In the genomic region with DNA sequence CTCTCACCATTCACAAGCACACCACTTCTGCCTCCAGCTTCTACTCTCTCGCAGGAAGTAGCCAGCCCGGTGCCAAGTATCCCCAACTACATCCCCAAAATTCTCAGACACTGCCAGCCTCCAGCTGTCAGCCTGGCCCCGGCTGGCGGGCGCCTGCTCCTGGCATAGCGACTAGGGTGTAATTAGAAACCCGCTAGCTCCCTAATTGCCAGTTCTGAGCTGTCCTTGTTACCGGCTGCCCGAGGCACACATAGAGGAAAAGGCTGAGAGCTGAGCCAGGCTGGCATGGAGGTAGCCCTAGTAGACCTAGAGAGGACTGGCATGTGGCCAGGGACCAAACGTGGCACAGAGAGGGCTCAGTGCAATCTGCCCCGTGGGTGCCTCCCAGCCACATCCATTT, we compare ENCODE assay signal across 9 mouse cellular contexts. TPM values are rescaled to one million over a fixed set of nuclear protein-coding genes. Genes with fewer than 3 reads are reported as not detected.
A peak's percentile ranks its signal among the peaks of the same experiment; 100 is the strongest.
DNase-seq lines count a peak whose midpoint lies in the region; ATAC-seq and TF ChIP-seq lines count a peak whose summit lies in the region.
"Had no signal": no experiment of that assay in that cellular context is flagged by ENCODE, and none has a peak within 500 bp of the region (broad histone marks: within the 10 kb centered on the region; RNA-seq: fewer than 3 reads in every experiment).

No protein-coding gene starts in this region.

- H3K4me2 ChIP-seq in hindbrain, embryonic 15.5 days = no peak overlapping the region
- H3K4me2 ChIP-seq in hindbrain, embryonic 11.5 days (replicated peaks; ENCODE audit: low read depth, low read length) = no peak overlapping the region
- peak overlapping the region; percentile 59 for H3K4me2 ChIP-seq in myocyte (ENCODE audit: low read depth)

- no peak for DNase-seq in hindbrain, embryonic 11.5 days (ENCODE audit: low spot score)
- peak; percentile 72 for DNase-seq in cerebellum, adult 9-10 months
- peak; percentile 87 for DNase-seq in gastrocnemius, postnatal 25 days
- DNase-seq in urinary bladder, postnatal 4 days (ENCODE audit: low spot score in 2 of 2) = no peak
- no peak for DNase-seq in ovary, adult 18-20 months (ENCODE audit: low spot score)

- no peaks in the 10 kb centered on the region for H3K79me2 ChIP-seq in myocyte (ENCODE audit: control insufficient read depth, insufficient read depth)

- H3ac ChIP-seq in myocyte (ENCODE audit: control insufficient read depth, insufficient read length) = no peak overlapping the region

- 0 out of 2 replicates have a peak, but pooled peaks cover 4% of the 10 kb centered on the region for H3K4me1 ChIP-seq in hindbrain, embryonic 15.5 days (replicated peaks)
- H3K4me1 ChIP-seq in hindbrain, embryonic 11.5 days (replicated peaks; ENCODE audit: control insufficient read depth, insufficient read depth, low read length) = no peaks in the 10 kb centered on the region

- ATAC-seq in hindbrain, embryonic 15.5 days (ENCODE audit: low FRiP score, low read depth) = peak; percentile 75
- no peak for ATAC-seq in hindbrain, embryonic 11.5 days (ENCODE audit: low FRiP score)
- ATAC-seq in megakaryocyte progenitor cell, adult 5-6 weeks (replicated peaks; ENCODE audit: poor library complexity) = no peak

- no peak overlapping the region for H3K9ac ChIP-seq in hindbrain, embryonic 15.5 days
- H3K9ac ChIP-seq in hindbrain, embryonic 11.5 days (ENCODE audit: low read depth, low read length) = no peak overlapping the region

- H3K27me3 ChIP-seq in hindbrain, embryonic 15.5 days = no peaks in the 10 kb centered on the region
- H3K27me3 ChIP-seq in hindbrain, embryonic 11.5 days (ENCODE audit: control insufficient read depth, insufficient read depth, low read length) = no peaks in the 10 kb centered on the region
- H3K27me3 ChIP-seq in myocyte (ENCODE audit: control insufficient read depth, insufficient read depth, insufficient read length) = no peaks in the 10 kb centered on the region

- H3K9me3 ChIP-seq in hindbrain, embryonic 15.5 days = no peaks in the 10 kb centered on the region
- no peaks in the 10 kb centered on the region for H3K9me3 ChIP-seq in hindbrain, embryonic 11.5 days (ENCODE audit: control insufficient read depth, low read length)

- no peak for TF ChIP-seq POLR2A in myocyte (IDR thresholded peaks at IDR 0.05; ENCODE audit: insufficient read length, low read depth)

- no peak overlapping the region for H3K4me3 ChIP-seq in hindbrain, embryonic 15.5 days
- no peak overlapping the region for H3K4me3 ChIP-seq in hindbrain, embryonic 11.5 days (ENCODE audit: low read depth, low read length)
- H3K4me3 ChIP-seq in myocyte = no peak overlapping the region

- 60% methylated on average over 11 of the region's 11 CpGs for WGBS in hindbrain, embryonic 15.5 days
- WGBS in hindbrain, embryonic 11.5 days = 84% methylated on average over 11 of the region's 11 CpGs

- H3K36me3 ChIP-seq in hindbrain, embryonic 15.5 days = no peaks in the 10 kb centered on the region
- H3K36me3 ChIP-seq in hindbrain, embryonic 11.5 days (ENCODE audit: control insufficient read depth, insufficient read depth, low read length) = no peaks in the 10 kb centered on the region
- H3K36me3 ChIP-seq in myocyte (ENCODE audit: control insufficient read depth, insufficient read depth) = no peaks in the 10 kb centered on the region

- no peak overlapping the region for H3K27ac ChIP-seq in hindbrain, embryonic 15.5 days (replicated peaks)
- H3K27ac ChIP-seq in hindbrain, embryonic 11.5 days (ENCODE audit: low read depth, low read length) = no peak overlapping the region

TF ChIP-seq in myocyte, 11 proteins besides CTCF, POLR2A, EP300 and RAD21:
- TF ChIP-seq TCF12 (IDR thresholded peaks at IDR 0.05; ENCODE audit: insufficient read depth, poor library complexity, severe bottlenecking) (no peak), USF1 (IDR thresholded peaks at IDR 0.05; ENCODE audit: low read depth) (no peak), TCF3 (IDR thresholded peaks at IDR 0.05; ENCODE audit: insufficient read length, low read depth) (no peak), SRF (IDR thresholded peaks at IDR 0.05; ENCODE audit: control insufficient read depth, insufficient read length, low read depth) (no peak), POLR2AphosphoS2 (IDR thresholded peaks at IDR 0.05; ENCODE audit: insufficient read length, low read depth) (no peak), REST (IDR thresholded peaks at IDR 0.05; ENCODE audit: insufficient read depth, insufficient read length) (no peak), E2F4 (IDR thresholded peaks at IDR 0.05; ENCODE audit: insufficient read depth) (no peak), MAX (IDR thresholded peaks at IDR 0.05; ENCODE audit: low read depth) (no peak), CEBPB (IDR thresholded peaks at IDR 0.05; ENCODE audit: insufficient read depth, poor library complexity, severe bottlenecking) (no peak), MYOG (IDR thresholded peaks at IDR 0.05; ENCODE audit: control insufficient read depth in 1 of 3, insufficient read depth in 1 of 3, insufficient read length in 2 of 3, low read depth in 2 of 3) (peak in 2 of 3 experiments; percentile 50 to 60), MYOD1 (IDR thresholded peaks at IDR 0.05; ENCODE audit: control insufficient read depth in 1 of 3, insufficient read length in 2 of 3, low read depth in 2 of 3) (peak in 2 of 3 experiments; percentile 10 to 53)

RNA-seq across cellular contexts. Expression of a gene that starts 8.1 kb away (rescaled TPM):
- 0.26 TPM in 1 of 2 replicates, not detected in the other for polyA plus RNA-seq in hindbrain, embryonic 15.5 days (2015; fragmentation: Nextera tagmentation; extraction: Ambion mirVana)
- polyA plus RNA-seq in hindbrain, embryonic 11.5 days (2014; fragmentation: Nextera tagmentation; extraction: Ambion mirVana) = 0.36 TPM in 1 of 2 replicates, not detected in the other
- not detected for total RNA-seq in gastrocnemius, postnatal 25 days (2021)
- polyA plus RNA-seq in myocyte (2012; fragmentation: generic; extraction: Trizol) = 0.06 TPM
- 0.20 TPM in 1 of 2 replicates, not detected in the other for total RNA-seq in megakaryocyte progenitor cell, adult 5-6 weeks (2015)
- not detected in 2 replicates for total RNA-seq in megakaryocyte progenitor cell, adult 5-6 weeks (2017)

RNA-seq across cellular contexts. Expression of a gene that starts 8.8 kb away (rescaled TPM):
- 42.6 and 44.6 TPM in 2 replicates for polyA plus RNA-seq in hindbrain, embryonic 15.5 days (2015; fragmentation: Nextera tagmentation; extraction: Ambion mirVana)
- polyA plus RNA-seq in hindbrain, embryonic 11.5 days (2014; fragmentation: Nextera tagmentation; extraction: Ambion mirVana) = 90.5 and 91.3 TPM in 2 replicates
- total RNA-seq in gastrocnemius, postnatal 25 days (2021) = 10 to 100 TPM; 98.5 to 98.7 TPM
- polyA plus RNA-seq in myocyte (2012; fragmentation: generic; extraction: Trizol) = 911 TPM
- 99.9 and 117 TPM in 2 replicates for total RNA-seq in megakaryocyte progenitor cell, adult 5-6 weeks (2015)
- 70.7 and 92.3 TPM in 2 replicates for total RNA-seq in megakaryocyte progenitor cell, adult 5-6 weeks (2017)
- total RNA-seq: neutrophil, adult 5-6 weeks had no signal

RNA-seq across cellular contexts. Expression of a gene that starts 23.2 kb away (rescaled TPM):
- 7.6 and 7.9 TPM in 2 replicates for polyA plus RNA-seq in hindbrain, embryonic 15.5 days (2015; fragmentation: Nextera tagmentation; extraction: Ambion mirVana)
- 3.1 and 4.1 TPM in 2 replicates for polyA plus RNA-seq in hindbrain, embryonic 11.5 days (2014; fragmentation: Nextera tagmentation; extraction: Ambion mirVana)
- total RNA-seq in gastrocnemius, postnatal 25 days (2021) = 1 to 10 TPM; 4.7 to 5.7 TPM
- 17.3 TPM for polyA plus RNA-seq in myocyte (2012; fragmentation: generic; extraction: Trizol)
- 7.1 and 8.0 TPM in 2 replicates for total RNA-seq in megakaryocyte progenitor cell, adult 5-6 weeks (2015)
- total RNA-seq in megakaryocyte progenitor cell, adult 5-6 weeks (2017) = 5.7 and 8.0 TPM in 2 replicates

RNA-seq across cellular contexts. Expression of a gene that starts 30.2 kb away (rescaled TPM):
- 2.8 and 3.1 TPM in 2 replicates for polyA plus RNA-seq in hindbrain, embryonic 15.5 days (2015; fragmentation: Nextera tagmentation; extraction: Ambion mirVana)
- 9.1 and 9.9 TPM in 2 replicates for polyA plus RNA-seq in hindbrain, embryonic 11.5 days (2014; fragmentation: Nextera tagmentation; extraction: Ambion mirVana)
- 1 to 10 TPM; 3.9 to 6.9 TPM for total RNA-seq in gastrocnemius, postnatal 25 days (2021)
- 2.9 TPM for polyA plus RNA-seq in myocyte (2012; fragmentation: generic; extraction: Trizol)
- 16.3 and 16.5 TPM in 2 replicates for total RNA-seq in megakaryocyte progenitor cell, adult 5-6 weeks (2015)
- 17.9 and 28.3 TPM in 2 replicates for total RNA-seq in megakaryocyte progenitor cell, adult 5-6 weeks (2017)

RNA-seq across cellular contexts. Expression of a gene that starts 55.3 kb away (rescaled TPM):
- polyA plus RNA-seq in hindbrain, embryonic 15.5 days (2015; fragmentation: Nextera tagmentation; extraction: Ambion mirVana) = 51.2 and 54.6 TPM in 2 replicates
- 86.6 and 89.6 TPM in 2 replicates for polyA plus RNA-seq in hindbrain, embryonic 11.5 days (2014; fragmentation: Nextera tagmentation; extraction: Ambion mirVana)
- total RNA-seq in gastrocnemius, postnatal 25 days (2021) = 10 to 100 TPM; 56.9 to 59.4 TPM
- polyA plus RNA-seq in myocyte (2012; fragmentation: generic; extraction: Trizol) = 93.0 TPM
- total RNA-seq in megakaryocyte progenitor cell, adult 5-6 weeks (2015) = 147 and 148 TPM in 2 replicates
- 93.5 and 107 TPM in 2 replicates for total RNA-seq in megakaryocyte progenitor cell, adult 5-6 weeks (2017)

Comparison
In these comparisons a context has a peak if more than half of its experiments do, and no peak if none do; other contexts are left out.
1. DNase-seq: peak in cerebellum, adult 9-10 months (single experiment) and gastrocnemius, postnatal 25 days (single experiment); none in hindbrain, embryonic 11.5 days (single experiment), urinary bladder, postnatal 4 days (0 of 2) and ovary, adult 18-20 months (single experiment).